Mouse (Mus musculus) neural tube, embryonic 11.5 days (tissue): Measurements from ENCODE around the gene Evc2. TPM values are rescaled to one million over a fixed set of nuclear protein-coding genes. Genes with fewer than 3 reads are reported as not detected.

Source experiments
- ATAC-seq: fragments of 200-750 bp; cut with Nextera tagmentation; 2 replicates; pipeline ENCODE4 v1.8.0; 2017; ENCODE audit warnings: moderate number of reproducible peaks, mild to moderate bottlenecking, moderate TSS enrichment, moderate library complexity; ENCODE audit not compliant: insufficient read depth, low FRiP score, low TSS enrichment
- DNase-seq: peaks from one replicate; pipeline ENCODE4 v3.0.0-alpha.2; 2015; ENCODE audit warnings: low spot score
- H3K27ac ChIP-seq: fragments of 300-500 bp; sonication (generic); 2 replicates; pipeline ENCODE4 v1.5.1; 2014; ENCODE audit warnings: low read depth, mild to moderate bottlenecking, low read length
- H3K27me3 ChIP-seq: fragments of 300-500 bp; sonication (generic); 2 replicates; pipeline ENCODE4 v1.6.1; 2014; ENCODE audit warnings: mild to moderate bottlenecking, low read length, mixed read lengths; ENCODE audit not compliant: control insufficient read depth, insufficient read depth
- H3K36me3 ChIP-seq: fragments of 300-500 bp; sonication (generic); 2 replicates; pipeline ENCODE4 v1.6.1; 2014; ENCODE audit warnings: mild to moderate bottlenecking, low read length, moderate library complexity, mixed read lengths; ENCODE audit not compliant: control insufficient read depth, insufficient read depth
- H3K4me1 ChIP-seq: fragments of 300-500 bp; sonication (generic); 2 replicates; pipeline ENCODE4 v1.6.1; 2014; ENCODE audit warnings: low read length, mixed read lengths; ENCODE audit not compliant: control insufficient read depth, insufficient read depth
- H3K4me2 ChIP-seq: fragments of 300-500 bp; sonication (generic); 2 replicates; pipeline ENCODE4 v1.6.1; 2014; ENCODE audit warnings: low read depth, mild to moderate bottlenecking, moderate library complexity
- H3K4me3 ChIP-seq: fragments of 300-500 bp; sonication (generic); 2 replicates; pipeline ENCODE4 v1.5.1; 2014; ENCODE audit warnings: low read depth, low read length
- H3K9ac ChIP-seq: fragments of 300-500 bp; sonication (generic); 2 replicates; pipeline ENCODE4 v1.6.1; 2014; ENCODE audit warnings: mild to moderate bottlenecking, low read length
- H3K9me3 ChIP-seq: fragments of 300-500 bp; sonication (generic); 2 replicates; pipeline ENCODE4 v1.6.1; 2016; ENCODE audit warnings: low read length; ENCODE audit not compliant: control insufficient read depth
- WGBS: fragments of 180-500 bp; shearing (Covaris S2); extraction: QIAGEN DNeasy Blood & Tissue Kit; methylation state at CpG from one replicate; pipeline ENCODE4 v1.1.7; 2014; 5-methylcytosine and 5-hydroxymethylcytosine counted together
- polyA plus RNA-seq: library from polyadenylated mRNA; unstranded; fragments of >200 nt; fragmentation: Nextera tagmentation; extraction: Ambion mirVana; gene quantifications from 2 replicates; pipeline ENCODE4 v1.2.1, GENCODE M21; 2014

Evc2 gene
- polyA plus RNA-seq, 1 experiment from 2014 or later, result 13.5 TPM

GRCm38 (mm10) chr5:37351791-37352190, 13.5 kb downstream of the Evc2 start:
- Histone ChIP-seq H3K9me3 (no peaks in the 10 kb centered on the region), H3K27ac (no peak overlapping the region), H3K9ac (no peak overlapping the region), H3K27me3 (no peaks in the 10 kb centered on the region), H3K4me3 (no peak overlapping the region), H3K4me1 (no peaks in the 10 kb centered on the region), H3K4me2 (no peak overlapping the region), H3K36me3 (peaks cover 2% of the 10 kb centered on the region; the same call in 1 of the 2 replicates)
- 89% methylated on average over 2 of the region's 2 CpGs for WGBS
- DNase-seq, result no peak
- ATAC-seq, result no peak

GRCm38 (mm10) chr5:37354385-37354784, 16.1 kb downstream of the Evc2 start:
- Histone ChIP-seq H3K27me3 (no peaks in the 10 kb centered on the region), H3K4me3 (no peak overlapping the region), H3K9me3 (no peaks in the 10 kb centered on the region), H3K9ac (no peak overlapping the region), H3K4me2 (no peak overlapping the region), H3K27ac (no peak overlapping the region), H3K4me1 (no peaks in the 10 kb centered on the region), H3K36me3 (peaks cover 2% of the 10 kb centered on the region; the same call in 1 of the 2 replicates)
- peak; percentile 26 for DNase-seq
- 84% methylated on average over 4 of the region's 4 CpGs for WGBS
- no peak for ATAC-seq

GRCm38 (mm10) chr5:37356027-37356426, 17.7 kb downstream of the Evc2 start:
- H3K36me3 ChIP-seq, result peaks cover 2% of the 10 kb centered on the region; the same call in 1 of the 2 replicates
- WGBS, result 78% methylated on average over 8 of the region's 8 CpGs
- no peak overlapping the region for H3K27ac ChIP-seq
- no peaks in the 10 kb centered on the region for H3K27me3 ChIP-seq
- no peak overlapping the region for H3K4me3 ChIP-seq
- no peak for DNase-seq
- no peaks in the 10 kb centered on the region for H3K9me3 ChIP-seq
- no peak overlapping the region for H3K4me2 ChIP-seq
- no peak for ATAC-seq
- H3K9ac ChIP-seq, result no peak overlapping the region
- H3K4me1 ChIP-seq, result no peaks in the 10 kb centered on the region

GRCm38 (mm10) chr5:37362618-37363017, 24.3 kb downstream of the Evc2 start:
- ATAC-seq (no peak), DNase-seq (no peak)
- Histone ChIP-seq H3K9ac (no peak overlapping the region), H3K9me3 (no peaks in the 10 kb centered on the region), H3K4me3 (no peak overlapping the region), H3K4me1 (no peaks in the 10 kb centered on the region), H3K36me3 (no peaks in the 10 kb centered on the region), H3K4me2 (no peak overlapping the region), H3K27me3 (no peaks in the 10 kb centered on the region), H3K27ac (no peak overlapping the region)
- 76% methylated on average over 5 of the region's 5 CpGs for WGBS

GRCm38 (mm10) chr5:37363284-37363683, 25.0 kb downstream of the Evc2 start:
- no peak overlapping the region for H3K4me2 ChIP-seq
- H3K9ac ChIP-seq, result no peak overlapping the region
- no peaks in the 10 kb centered on the region for H3K36me3 ChIP-seq
- H3K27ac ChIP-seq, result no peak overlapping the region
- no peaks in the 10 kb centered on the region for H3K4me1 ChIP-seq
- 85% methylated on average over 5 of the region's 5 CpGs for WGBS
- ATAC-seq (no peak), DNase-seq (no peak)
- no peaks in the 10 kb centered on the region for H3K27me3 ChIP-seq
- H3K4me3 ChIP-seq, result no peak overlapping the region
- no peaks in the 10 kb centered on the region for H3K9me3 ChIP-seq

GRCm38 (mm10) chr5:37365751-37366150, 27.5 kb downstream of the Evc2 start:
- ATAC-seq (no peak), DNase-seq (no peak)
- Histone ChIP-seq H3K9me3 (no peaks in the 10 kb centered on the region), H3K4me1 (no peaks in the 10 kb centered on the region), H3K4me3 (no peak overlapping the region), H3K27me3 (no peaks in the 10 kb centered on the region), H3K27ac (no peak overlapping the region), H3K9ac (no peak overlapping the region), H3K36me3 (no peaks in the 10 kb centered on the region), H3K4me2 (no peak overlapping the region)

- no peak for DNase-seq
- ATAC-seq, result no peak
- no peak overlapping the region for H3K4me2 ChIP-seq
- H3K4me3 ChIP-seq, result no peak overlapping the region
- H3K9me3 ChIP-seq, result no peaks in the 10 kb centered on the region
- 91% methylated on average over 8 of the region's 8 CpGs for WGBS
- no peaks in the 10 kb centered on the region for H3K4me1 ChIP-seq
- no peaks in the 10 kb centered on the region for H3K36me3 ChIP-seq
- H3K27me3 ChIP-seq, result no peaks in the 10 kb centered on the region
- H3K9ac ChIP-seq, result no peak overlapping the region
- no peak overlapping the region for H3K27ac ChIP-seq
Measured at GRCm38 (mm10) chr5:37368796-37369195, 30.5 kb downstream of the Evc2 start.

GRCm38 (mm10) chr5:37377376-37377775, 39.1 kb downstream of the Evc2 start:
- Histone ChIP-seq H3K36me3 (no peaks in the 10 kb centered on the region), H3K27me3 (no peaks in the 10 kb centered on the region), H3K4me3 (no peak overlapping the region), H3K9me3 (no peaks in the 10 kb centered on the region), H3K27ac (no peak overlapping the region), H3K9ac (no peak overlapping the region), H3K4me1 (no peaks in the 10 kb centered on the region), H3K4me2 (no peak overlapping the region)
- WGBS, result 89% methylated on average over 7 of the region's 7 CpGs
- no peak for ATAC-seq
- DNase-seq, result no peak

- Histone ChIP-seq H3K27ac (no peak overlapping the region), H3K4me1 (no peaks in the 10 kb centered on the region), H3K9me3 (no peaks in the 10 kb centered on the region), H3K4me2 (no peak overlapping the region), H3K9ac (no peak overlapping the region), H3K27me3 (no peaks in the 10 kb centered on the region), H3K4me3 (no peak overlapping the region), H3K36me3 (no peaks in the 10 kb centered on the region)
- DNase-seq (no peak), ATAC-seq (no peak)
- 83% methylated on average over 4 of the region's 4 CpGs for WGBS
Measured at GRCm38 (mm10) chr5:37380641-37381040, 42.3 kb downstream of the Evc2 start.
